Mouse (Mus musculus) stomach, postnatal 0 days (tissue): ENCODE measurements at regions not wholly inside any gene's neighbourhood (a gene's known extent, or its start where the extent isn't known, plus 50 kb on each side); places are given as distances from the start of the nearest gene placed in this dataset.

ENCODE experiments used
- CTCF ChIP-seq: IDR thresholded peaks from 2 replicates; pipeline ENCODE4 v1.5.1; 2016; ENCODE audit warnings: antibody characterized with exemption, low read depth, mild to moderate bottlenecking, moderate library complexity
- EP300 ChIP-seq: optimal IDR thresholded peaks from 2 replicates; pipeline ENCODE3; 2016; ENCODE audit warnings: antibody characterized with exemption

- TF ChIP-seq CTCF (no peak), EP300 (no peak)
Measured at GRCm38 (mm10) chr13:91356516-91356915, 103.6 kb upstream of the Ssbp2 start.
